Mouse (Mus musculus): ENCODE measurements around the gene Gm3045.

GRCm38 (mm10) chr13:56475363-56475762 is 49.0 kb downstream of the Gm3045 start:
- TF ChIP-seq POLR2A (IDR thresholded peaks at IDR 0.05; ENCODE audit: control insufficient read depth, low read depth, low read length) (no peak), CTCF (IDR thresholded peaks at IDR 0.05; ENCODE audit: control insufficient read depth, insufficient read depth, insufficient replicate concordance, low read depth, low read length) (peak; percentile 36; the same call in 1 of the 2 replicates)
